9 mouse cellular contexts compared by ENCODE assay signal in the genomic region with DNA sequence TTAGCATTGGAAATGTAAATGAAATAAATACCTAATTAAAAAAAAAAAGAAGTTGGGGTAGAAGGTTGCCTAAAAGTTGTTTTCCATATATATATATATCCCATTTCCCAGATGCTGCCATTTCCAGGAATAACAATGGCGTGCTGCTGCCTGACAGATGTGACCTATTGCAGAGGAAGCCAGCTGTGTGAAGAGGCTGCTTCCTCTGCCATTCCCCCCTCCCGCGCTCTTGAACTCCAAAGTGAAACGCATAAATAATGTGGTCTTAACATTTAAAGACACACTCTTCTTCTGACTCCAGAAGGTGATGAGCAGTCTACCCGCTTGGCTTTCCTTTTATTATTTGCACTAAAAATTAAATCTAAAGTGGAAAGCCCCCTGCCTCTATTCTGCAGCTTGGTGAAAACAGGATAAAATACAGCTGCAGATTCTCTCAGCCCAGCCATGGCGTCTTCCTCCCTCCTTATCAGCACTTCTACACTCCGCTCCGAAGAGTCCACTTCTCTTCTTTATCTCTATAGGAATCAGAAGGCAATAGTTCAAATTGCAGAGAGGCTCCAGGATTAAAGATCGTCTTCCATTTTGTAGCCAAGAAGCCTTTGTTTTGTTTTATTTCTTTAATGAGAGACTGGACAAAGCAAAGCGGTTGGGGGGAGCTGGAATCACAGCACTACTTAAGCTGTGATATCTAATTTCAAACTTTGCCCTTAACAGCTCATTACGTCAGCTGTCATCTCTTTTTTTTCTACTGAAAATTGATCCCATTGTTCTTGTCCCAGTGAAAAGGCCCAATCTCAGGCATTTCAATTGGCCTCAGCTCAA.
DNase-seq lines count a peak whose midpoint lies in the region; ATAC-seq and TF ChIP-seq lines count a peak whose summit lies in the region.
"Had no signal": no experiment of that assay in that cellular context is flagged by ENCODE, and none has a peak within 500 bp of the region (broad histone marks: within the 10 kb centered on the region; RNA-seq: fewer than 3 reads in every experiment).

No protein-coding gene starts in this region.

- H3K4me1 ChIP-seq in lung, embryonic 14.5 days (ENCODE audit: insufficient read depth), result peaks cover 8% of the 10 kb centered on the region; the same call in 1 of the 2 replicates
- H3K4me1 ChIP-seq in forebrain, embryonic 11.5 days (replicated peaks; ENCODE audit: control insufficient read depth, insufficient read depth, low read length), result peaks cover 10% of the 10 kb centered on the region
- H3K4me1 ChIP-seq in hindbrain, embryonic 13.5 days (replicated peaks), result peaks cover 29% of the 10 kb centered on the region
- H3K4me1 ChIP-seq: liver, embryonic 15.5 days had no signal

- no peaks in the 10 kb centered on the region for H3K36me3 ChIP-seq in lung, embryonic 14.5 days (ENCODE audit: insufficient read depth)
- no peaks in the 10 kb centered on the region for H3K36me3 ChIP-seq in forebrain, embryonic 11.5 days (ENCODE audit: control insufficient read depth, insufficient read depth, low read length)
- H3K36me3 ChIP-seq in hindbrain, embryonic 13.5 days, result no peaks in the 10 kb centered on the region
- H3K36me3 ChIP-seq: liver, embryonic 15.5 days had no signal

- peak; percentile 68 for DNase-seq in lung, embryonic 14.5 days
- DNase-seq in lung, adult 18-20 months, result no peak
- DNase-seq in forebrain, embryonic 11.5 days (ENCODE audit: low spot score), result no peak
- peak; percentile 35 for DNase-seq in retina, postnatal 1 day
- no peak for DNase-seq in thymus, postnatal 0 days (ENCODE audit: low spot score)
- no peak for DNase-seq in gastrocnemius, postnatal 14 days

- no peaks in the 10 kb centered on the region for H3K27me3 ChIP-seq in lung, embryonic 14.5 days (ENCODE audit: insufficient read depth, low read length)
- H3K27me3 ChIP-seq in forebrain, embryonic 11.5 days (ENCODE audit: control insufficient read depth, insufficient read depth, low read length), result no peaks in the 10 kb centered on the region
- H3K27me3 ChIP-seq in hindbrain, embryonic 13.5 days, result no peaks in the 10 kb centered on the region
- H3K27me3 ChIP-seq: liver, embryonic 15.5 days had no signal

- H3K4me3 ChIP-seq in lung, embryonic 14.5 days (ENCODE audit: low read depth, low read length), result no peak overlapping the region
- H3K4me3 ChIP-seq in forebrain, embryonic 11.5 days (ENCODE audit: low read depth, low read length), result no peak overlapping the region
- no peak overlapping the region for H3K4me3 ChIP-seq in hindbrain, embryonic 13.5 days
- H3K4me3 ChIP-seq: liver, embryonic 15.5 days had no signal

- H3K4me2 ChIP-seq in lung, embryonic 14.5 days, result peak overlapping the region; percentile 46
- H3K4me2 ChIP-seq in forebrain, embryonic 11.5 days (ENCODE audit: low read depth, low read length, severe bottlenecking), result no peak overlapping the region
- H3K4me2 ChIP-seq in hindbrain, embryonic 13.5 days, result peak overlapping the region; percentile 11; the same call in 1 of the 2 replicates
- H3K4me2 ChIP-seq: liver, embryonic 15.5 days had no signal

- H3K9me3 ChIP-seq in lung, embryonic 14.5 days (ENCODE audit: low read depth, low read length), result no peaks in the 10 kb centered on the region
- no peaks in the 10 kb centered on the region for H3K9me3 ChIP-seq in forebrain, embryonic 11.5 days (ENCODE audit: control insufficient read depth, low read length)
- no peaks in the 10 kb centered on the region for H3K9me3 ChIP-seq in hindbrain, embryonic 13.5 days
- H3K9me3 ChIP-seq: liver, embryonic 15.5 days had no signal

- intact Hi-C loops in gastrocnemius, postnatal 14 days (cut with DNase I; ENCODE audit: low total_unique reads), result no loop called here

- H3K27ac ChIP-seq in lung, embryonic 14.5 days (ENCODE audit: low read depth), result peak overlapping the region; percentile 31; the same call in 1 of the 2 replicates
- H3K27ac ChIP-seq in forebrain, embryonic 11.5 days (ENCODE audit: low read depth, low read length), result no peak overlapping the region
- peak overlapping the region; percentile 64; the same call in 1 of the 2 replicates for H3K27ac ChIP-seq in hindbrain, embryonic 13.5 days
- H3K27ac ChIP-seq: liver, embryonic 15.5 days had no signal

- no peak overlapping the region for H3K9ac ChIP-seq in lung, embryonic 14.5 days
- H3K9ac ChIP-seq in forebrain, embryonic 11.5 days (ENCODE audit: low read length), result no peak overlapping the region
- H3K9ac ChIP-seq in hindbrain, embryonic 13.5 days, result no peak overlapping the region
- H3K9ac ChIP-seq: liver, embryonic 15.5 days had no signal

- peak; percentile 83 for ATAC-seq in lung, embryonic 14.5 days (ENCODE audit: insufficient read depth)
- ATAC-seq in forebrain, embryonic 11.5 days (replicated peaks; ENCODE audit: low FRiP score), result peak; percentile 25; the same call in 1 of the 2 replicates
- ATAC-seq in hindbrain, embryonic 13.5 days (ENCODE audit: low FRiP score), result peak; percentile 46; the same call in 1 of the 2 replicates
- ATAC-seq in CD4-positive, CD25-positive, alpha-beta regulatory T cell, adult 4 months, result no peak

- TF ChIP-seq CTCF in lung, embryonic 14.5 days (IDR thresholded peaks at IDR 0.05; ENCODE audit: low read depth), result no peak

- 10% methylated on average over 11 of the region's 11 CpGs for WGBS in lung, embryonic 14.5 days
- WGBS in forebrain, embryonic 11.5 days, result 24% methylated on average over 11 of the region's 11 CpGs
- 19% methylated on average over 11 of the region's 11 CpGs for WGBS in hindbrain, embryonic 13.5 days

Comparison
In these comparisons a context has a peak if more than half of its experiments do, and no peak if none do; other contexts are left out.
1. DNase-seq: peak in lung, embryonic 14.5 days (single experiment) and retina, postnatal 1 day (single experiment); none in lung, adult 18-20 months (0 of 2), forebrain, embryonic 11.5 days (single experiment), thymus, postnatal 0 days (single experiment) and gastrocnemius, postnatal 14 days (single experiment).